ENCODE assay signal across 8 mouse cellular contexts in the genomic region with DNA sequence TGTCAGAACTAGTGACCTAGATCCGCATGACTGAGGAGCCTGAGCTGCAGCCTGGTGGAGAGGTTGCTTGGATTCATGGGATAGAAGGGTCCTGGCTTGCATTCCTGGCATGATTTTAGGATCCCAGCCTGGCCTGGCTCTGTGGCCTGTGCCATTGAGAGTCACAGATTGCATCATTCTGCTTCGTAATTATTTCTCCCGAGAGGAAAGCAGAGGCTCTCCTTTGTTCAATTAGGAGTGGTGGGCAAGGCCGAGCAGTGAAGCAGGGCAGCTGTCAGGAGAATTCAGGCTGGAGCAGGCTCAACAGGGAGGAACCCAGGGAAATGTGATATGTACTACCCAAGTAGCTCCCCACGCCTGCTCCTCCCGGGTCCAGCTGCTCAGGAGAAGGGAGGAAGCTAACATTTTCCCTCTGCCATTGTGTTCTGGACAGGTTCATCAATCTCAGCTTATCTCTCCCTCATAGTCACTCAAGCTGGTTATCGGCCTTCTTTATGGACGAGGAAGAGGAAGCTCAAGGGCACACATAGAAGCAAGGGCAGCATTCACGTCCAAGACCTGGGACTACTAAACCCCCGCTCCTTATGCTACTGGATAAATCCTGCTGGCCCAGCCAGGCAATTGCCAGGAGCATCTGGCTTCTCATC.
DNase-seq lines count a peak whose midpoint lies in the region; ATAC-seq and TF ChIP-seq lines count a peak whose summit lies in the region.

No protein-coding gene starts in this region.

- no peaks in the 10 kb centered on the region; the same call in 1 of the 2 replicates for H3K4me1 ChIP-seq in forebrain, postnatal 0 days (ENCODE audit: insufficient read depth)
- H3K4me1 ChIP-seq in hindbrain, embryonic 16.5 days (ENCODE audit: control insufficient read depth, insufficient read depth, low read depth, low read length), result peaks cover 14% of the 10 kb centered on the region
- peaks cover 0 to 2% of the 10 kb centered on the region in 2 experiments; a peak in 1 of 4 replicates for H3K4me1 ChIP-seq in liver, embryonic 14.5 days (replicated peaks; ENCODE audit: control insufficient read depth in 2 of 2, insufficient read depth in 2 of 2, low read length in 1 of 2)

- H3K27me3 ChIP-seq in C2C12 (ENCODE audit: control insufficient read depth, insufficient read depth, insufficient read length), result no peaks in the 10 kb centered on the region
- no peaks in the 10 kb centered on the region for H3K27me3 ChIP-seq in forebrain, postnatal 0 days (ENCODE audit: insufficient read depth, low read length)
- H3K27me3 ChIP-seq in hindbrain, embryonic 16.5 days (replicated peaks; ENCODE audit: control insufficient read depth, insufficient read depth, low read length), result no peaks in the 10 kb centered on the region
- H3K27me3 ChIP-seq in liver, embryonic 14.5 days (ENCODE audit: control insufficient read depth, insufficient read depth, low read length), result no peaks in the 10 kb centered on the region

- peak overlapping the region; percentile 29; the same call in 1 of the 2 replicates for H3K27ac ChIP-seq in forebrain, postnatal 0 days (ENCODE audit: low read depth, low read length)
- H3K27ac ChIP-seq in hindbrain, embryonic 16.5 days (ENCODE audit: low read depth, low read length), result peak overlapping the region; percentile 72
- H3K27ac ChIP-seq in liver, embryonic 14.5 days, result no peak overlapping the region

- no peak for TF ChIP-seq EP300 in liver, embryonic 14.5 days (IDR thresholded peaks at IDR 0.05; ENCODE audit: low read depth)

- H3K4me3 ChIP-seq in C2C12 (ENCODE audit: insufficient read depth, poor library complexity, severe bottlenecking), result no peak overlapping the region
- no peak overlapping the region for H3K4me3 ChIP-seq in forebrain, postnatal 0 days (ENCODE audit: low read depth, low read length)
- no peak overlapping the region for H3K4me3 ChIP-seq in hindbrain, embryonic 16.5 days (ENCODE audit: low read length)
- no peak overlapping the region for H3K4me3 ChIP-seq in liver, embryonic 14.5 days (ENCODE audit: insufficient read depth in 1 of 2, low read depth in 2 of 2, low read length in 2 of 2)

- no peaks in the 10 kb centered on the region for H3K36me3 ChIP-seq in C2C12 (ENCODE audit: control insufficient read depth, insufficient read depth)
- H3K36me3 ChIP-seq in forebrain, postnatal 0 days (ENCODE audit: insufficient read depth), result no peaks in the 10 kb centered on the region
- no peaks in the 10 kb centered on the region for H3K36me3 ChIP-seq in hindbrain, embryonic 16.5 days (ENCODE audit: control insufficient read depth, insufficient read depth, low read length)
- no peaks in the 10 kb centered on the region for H3K36me3 ChIP-seq in liver, embryonic 14.5 days (replicated peaks; ENCODE audit: control insufficient read depth, insufficient read depth, low read depth)

- no peaks in the 10 kb centered on the region for H3K9me3 ChIP-seq in forebrain, postnatal 0 days (ENCODE audit: low read length)
- H3K9me3 ChIP-seq in hindbrain, embryonic 16.5 days (ENCODE audit: control insufficient read depth, low read length), result no peaks in the 10 kb centered on the region
- no peaks in the 10 kb centered on the region for H3K9me3 ChIP-seq in liver, embryonic 14.5 days (ENCODE audit: control insufficient read depth, low read length)

- peak; percentile 79 for ATAC-seq in forebrain, postnatal 0 days
- ATAC-seq in hindbrain, embryonic 16.5 days, result peak; percentile 77
- ATAC-seq in liver, embryonic 14.5 days (ENCODE audit: insufficient read depth), result peak; percentile 35; the same call in 1 of the 2 replicates

- TF ChIP-seq CTCF in C2C12 (IDR thresholded peaks at IDR 0.05; ENCODE audit: control insufficient read depth, insufficient read depth, insufficient read length), result no peak
- no peak for TF ChIP-seq CTCF in forebrain, postnatal 0 days (IDR thresholded peaks at IDR 0.05; ENCODE audit: low read depth)
- no peak for TF ChIP-seq CTCF in liver, embryonic 14.5 days (IDR thresholded peaks at IDR 0.05; ENCODE audit: low read depth)

- H3K79me2 ChIP-seq in C2C12 (ENCODE audit: control insufficient read depth, insufficient read depth), result no peaks in the 10 kb centered on the region

- H3K79me3 ChIP-seq in C2C12 (ENCODE audit: low read depth), result no peaks in the 10 kb centered on the region

- H3K4me2 ChIP-seq in forebrain, postnatal 0 days (ENCODE audit: low read depth), result no peak overlapping the region
- H3K4me2 ChIP-seq in hindbrain, embryonic 16.5 days (ENCODE audit: low read length), result no peak overlapping the region
- H3K4me2 ChIP-seq in liver, embryonic 14.5 days (ENCODE audit: low read depth), result no peak overlapping the region

- DNase-seq in cerebellum, adult 11 months, result peak; percentile 45
- peak; percentile 32 for DNase-seq in forebrain, postnatal 0 days
- no peak for DNase-seq in liver, embryonic 14.5 days (ENCODE audit: low read depth in 3 of 3, low spot score in 3 of 3)
- peak; percentile 88 for DNase-seq in retina, postnatal 1 day
- no peak for DNase-seq in right cerebral cortex, postnatal 25 days
- DNase-seq in frontal cortex, postnatal 10 days (ENCODE audit: low spot score in 2 of 2), result no peak

- no peak overlapping the region for H3K9ac ChIP-seq in forebrain, postnatal 0 days
- no peak overlapping the region; the same call in 1 of the 2 replicates for H3K9ac ChIP-seq in hindbrain, embryonic 16.5 days (ENCODE audit: low read depth, low read length)
- no peak overlapping the region for H3K9ac ChIP-seq in liver, embryonic 14.5 days (replicated peaks)

- peak overlapping the region; percentile 41 for H3ac ChIP-seq in C2C12 (ENCODE audit: control insufficient read depth, insufficient read length, low read depth)

- 32% methylated on average over 10 of the region's 10 CpGs for WGBS in forebrain, postnatal 0 days
- WGBS in hindbrain, embryonic 16.5 days, result 25% methylated on average over 10 of the region's 10 CpGs
- 12% methylated on average over 10 of the region's 10 CpGs for WGBS in liver, embryonic 14.5 days (ENCODE audit: insufficient replicate concordance)

TF ChIP-seq in C2C12, 6 proteins besides CTCF, POLR2A, EP300 and RAD21:
- TF ChIP-seq MAX (IDR thresholded peaks at IDR 0.05) (no peak), CEBPB (IDR thresholded peaks at IDR 0.05; ENCODE audit: low read depth) (peak; percentile 82), MYOD1 (IDR thresholded peaks at IDR 0.05; ENCODE audit: control insufficient read depth, insufficient read length, low read depth) (peak; percentile 66), FOSL1 (IDR thresholded peaks at IDR 0.05; ENCODE audit: insufficient read depth, low read length, poor library complexity, severe bottlenecking) (no peak), USF1 (IDR thresholded peaks at IDR 0.05; ENCODE audit: low read depth) (no peak)

Comparison
In these comparisons a context has a peak if more than half of its experiments do, and no peak if none do; other contexts are left out.
1. DNase-seq: peak in cerebellum, adult 11 months (single experiment), forebrain, postnatal 0 days (single experiment) and retina, postnatal 1 day (single experiment); none in liver, embryonic 14.5 days (0 of 3), right cerebral cortex, postnatal 25 days (single experiment) and frontal cortex, postnatal 10 days (0 of 2).
2. Peak in every context shown above with its lines, with median percentiles within 50 percentile points of each other: ATAC-seq.